Mouse (Mus musculus) T-helper 2 cell (primary cell): Measurements from ENCODE around the gene Kcnj9.

Experiments used
- in situ Hi-C: fragments of 300-600 bp; cut with MboI, MseI; formaldehyde crosslinking; loops from one replicate; pipeline ENCODE4 v1.15.1; 2025; ENCODE audit warnings: high pct_unique_total_duplicates

Gene Kcnj9

DNA sequence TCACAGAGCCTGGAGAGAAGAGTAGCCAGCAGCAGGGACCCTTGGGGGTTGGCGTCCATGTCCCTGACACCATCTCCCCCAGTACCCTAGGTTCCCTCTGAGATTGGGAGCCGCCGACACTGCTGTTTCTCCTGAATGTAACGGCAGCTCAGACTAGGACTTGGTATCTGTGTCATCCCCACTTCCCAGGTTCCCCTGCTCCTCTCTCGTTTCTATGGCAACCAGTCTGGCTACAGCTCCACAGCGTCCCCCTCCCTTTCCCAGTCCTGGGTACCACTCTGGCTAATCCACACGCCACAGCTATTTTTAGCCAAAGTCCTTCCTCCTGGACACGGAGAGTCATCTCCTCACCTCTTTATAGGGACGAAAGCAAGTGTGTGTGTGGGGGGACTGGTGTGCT is at the start of gene Kcnj9:
Gene Kcnj9 (minus strand): TSS at position 188 of the 400 bp plus-strand sequence.
- in situ Hi-C loops, result no loop called here

DNA sequence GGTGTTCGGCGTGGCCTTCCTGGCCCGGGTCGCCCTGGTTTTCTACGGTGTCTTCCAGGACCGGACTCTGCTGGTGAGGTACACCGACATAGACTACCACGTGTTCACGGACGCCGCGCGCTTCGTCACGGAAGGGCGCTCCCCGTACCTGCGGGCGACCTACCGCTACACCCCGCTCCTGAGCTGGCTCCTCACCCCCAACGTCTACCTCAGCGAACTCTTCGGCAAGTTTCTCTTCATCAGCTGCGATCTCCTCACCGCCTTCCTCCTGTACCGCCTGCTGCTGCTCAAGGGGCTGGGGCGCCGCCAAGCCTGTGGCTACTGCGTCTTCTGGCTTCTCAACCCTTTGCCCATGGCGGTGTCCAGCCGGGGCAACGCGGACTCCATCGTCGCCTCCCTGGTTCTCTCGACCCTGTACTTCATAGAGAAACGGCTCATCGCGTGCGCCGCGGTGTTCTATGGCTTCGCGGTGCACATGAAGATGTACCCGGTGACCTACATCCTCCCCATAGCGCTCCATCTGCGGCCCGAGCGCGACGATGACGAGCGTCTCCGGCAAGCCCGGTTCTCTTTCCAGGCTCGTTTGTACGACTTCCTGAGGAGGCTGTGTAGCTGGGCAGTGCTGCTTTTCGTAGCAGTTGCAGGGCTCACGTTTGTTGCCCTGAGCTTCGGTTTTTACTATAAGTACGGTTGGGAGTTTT is 47.8 kb upstream of the Kcnj9 start:
- in situ Hi-C loops, result no loop called here

DNA sequence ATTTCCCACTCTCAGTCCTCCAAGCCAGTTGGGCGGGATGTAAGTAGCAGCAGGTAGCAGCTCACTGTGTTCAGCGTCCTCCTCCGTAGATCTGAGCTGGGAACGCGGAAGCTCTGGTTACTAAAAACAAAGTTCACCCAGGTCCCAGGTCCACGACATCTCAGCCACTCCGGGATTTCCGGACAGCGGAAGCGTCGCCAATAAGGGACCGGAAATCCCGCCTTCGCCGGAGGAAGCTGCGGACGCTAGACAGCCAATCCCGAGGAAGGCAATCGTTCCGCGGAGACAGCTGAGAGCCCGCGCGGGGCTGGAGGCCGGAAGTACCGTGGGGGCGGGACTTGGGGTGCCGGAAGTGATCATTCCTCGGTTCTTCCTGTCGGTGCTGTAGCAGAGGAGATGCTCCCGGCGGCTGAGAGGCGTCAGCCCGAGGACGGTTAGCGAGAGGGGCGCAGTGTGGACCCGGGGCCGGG is 47.1 kb upstream of the Kcnj9 start, which contains the start of gene Pigm:
Gene Pigm (plus strand): TSS at position 349 of the 470 bp plus-strand sequence.
- in situ Hi-C loops, result no loop called here

DNA sequence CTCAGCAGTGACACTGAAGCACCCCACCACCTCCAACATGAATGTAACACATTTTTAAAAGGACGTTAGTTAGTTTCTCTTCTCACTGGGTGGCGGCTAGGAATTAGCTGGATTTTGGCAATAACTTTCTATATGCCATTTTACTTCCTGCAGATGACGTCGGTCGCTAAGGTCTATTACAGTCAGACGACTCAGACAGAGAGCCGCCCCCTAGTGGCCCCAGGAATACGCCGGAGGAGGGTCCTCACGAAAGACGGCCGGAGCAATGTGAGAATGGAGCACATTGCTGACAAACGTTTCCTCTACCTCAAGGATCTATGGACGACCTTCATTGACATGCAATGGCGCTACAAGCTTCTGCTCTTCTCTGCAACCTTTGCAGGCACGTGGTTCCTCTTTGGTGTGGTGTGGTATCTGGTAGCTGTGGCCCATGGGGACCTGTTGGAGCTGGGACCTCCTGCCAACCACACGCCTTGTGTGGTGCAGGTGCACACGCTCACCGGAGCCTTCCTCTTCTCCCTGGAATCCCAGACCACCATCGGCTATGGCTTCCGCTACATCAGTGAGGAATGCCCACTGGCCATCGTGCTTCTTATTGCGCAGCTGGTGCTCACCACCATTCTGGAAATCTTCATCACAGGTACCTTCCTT is 39.8 kb upstream of the Kcnj9 start:
- in situ Hi-C loops, result loop anchor here (5.0 kb wide), 1 partner anchor 37 kb away; no protein-coding TSS in a partner anchor

DNA sequence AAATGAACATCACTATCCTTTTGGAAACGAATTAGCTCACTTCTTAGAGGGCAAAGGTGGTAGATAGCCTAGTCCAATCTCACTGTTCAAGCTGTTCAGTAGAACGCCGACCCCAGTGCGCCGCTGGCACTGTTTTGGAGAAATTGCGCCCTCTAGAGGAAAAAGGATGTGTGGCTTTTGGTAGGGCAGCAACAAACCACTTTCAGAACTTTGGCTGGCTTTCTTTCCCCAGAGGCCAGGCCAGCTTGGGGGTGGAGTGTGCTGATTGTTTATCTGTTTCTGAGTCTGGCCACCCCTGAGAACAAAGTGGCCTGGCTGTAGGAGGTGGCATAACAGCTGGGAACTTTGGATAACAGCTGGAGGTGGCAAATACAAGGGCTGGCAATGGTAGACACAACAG is 35.6 kb upstream of the Kcnj9 start:
- in situ Hi-C loops, result loop anchor here (5.0 kb wide), 1 partner anchor 32 kb away; no protein-coding TSS in a partner anchor

DNA sequence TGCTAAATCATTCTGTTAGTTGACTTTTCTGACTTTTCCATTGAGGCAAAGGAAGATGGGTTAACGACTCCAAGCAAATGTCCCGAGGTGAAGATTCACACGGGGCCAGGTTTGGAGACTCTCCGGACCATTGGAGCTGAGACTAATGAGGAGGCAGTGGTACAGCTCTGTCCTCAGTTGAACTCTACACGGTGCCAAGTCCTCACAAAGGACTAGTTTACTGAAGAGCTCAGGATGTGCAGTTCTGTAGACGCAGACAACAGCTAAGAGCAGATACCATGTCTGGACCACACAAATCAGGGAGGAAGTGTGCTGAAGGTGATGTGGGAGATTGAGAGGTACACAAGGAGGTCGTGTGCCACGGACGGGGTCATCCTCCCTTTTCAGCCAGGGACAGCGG is 29.2 kb upstream of the Kcnj9 start:
- in situ Hi-C loops, result no loop called here

DNA sequence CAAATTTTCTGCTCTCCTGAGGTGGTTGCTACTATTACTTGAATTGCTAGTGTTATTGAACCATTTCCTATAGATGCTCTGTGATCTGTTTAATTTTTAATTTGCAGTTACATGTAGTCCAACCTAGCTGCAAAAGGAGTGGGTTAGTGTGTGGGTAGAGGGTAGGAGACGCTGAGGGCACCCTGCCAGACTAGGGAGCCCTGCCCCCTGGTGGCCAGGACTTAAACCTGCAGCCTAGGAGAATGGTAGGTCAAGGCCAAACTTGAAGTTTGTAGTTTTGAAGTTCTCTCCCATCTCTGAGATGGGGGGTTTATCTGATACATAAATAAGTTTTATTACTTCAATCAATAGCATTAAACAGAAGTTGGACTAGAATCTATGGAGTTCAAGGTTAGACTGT is 28.4 kb upstream of the Kcnj9 start:
- in situ Hi-C loops, result no loop called here

DNA sequence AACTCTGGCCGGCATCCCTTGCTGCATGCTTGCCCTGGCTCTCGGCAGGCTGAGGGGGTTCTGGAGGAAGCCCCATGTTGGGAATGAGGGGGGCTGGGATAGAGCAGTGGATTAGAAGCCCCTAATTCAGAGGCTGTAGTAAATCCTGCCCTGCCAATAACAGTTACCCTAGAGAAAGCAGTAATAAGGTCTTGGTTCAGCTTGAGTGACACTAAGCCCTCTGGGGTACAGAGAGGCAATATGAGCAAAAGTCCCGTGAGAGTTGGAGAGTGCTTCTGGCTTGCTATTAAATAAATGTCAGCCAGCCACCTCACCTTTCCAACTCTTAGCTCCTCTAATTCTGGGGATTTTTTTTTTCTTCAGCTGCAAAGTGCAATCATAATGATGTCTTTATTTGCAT is 26.2 kb upstream of the Kcnj9 start:
- in situ Hi-C loops, result no loop called here

DNA sequence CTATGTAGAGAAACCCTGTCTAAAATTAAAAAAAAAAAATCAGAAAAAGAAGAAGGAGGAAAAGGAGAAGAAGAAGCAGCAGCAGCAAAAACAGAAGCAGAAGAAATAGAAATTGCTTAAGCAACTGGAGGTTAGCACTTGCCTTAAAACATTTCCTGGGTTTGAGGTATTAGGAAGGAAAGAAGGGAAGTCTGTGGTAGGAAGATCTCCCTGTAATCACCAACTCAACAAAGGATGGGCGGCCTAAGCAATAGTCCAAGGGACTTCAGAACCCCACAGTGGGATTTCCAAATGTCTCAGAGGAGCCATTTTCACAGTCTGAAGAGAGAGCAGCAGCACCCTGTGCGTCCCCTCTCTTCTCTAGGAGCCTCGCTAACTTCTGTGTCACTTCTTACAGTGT is 23.3 kb upstream of the Kcnj9 start:
- in situ Hi-C loops, result no loop called here

DNA sequence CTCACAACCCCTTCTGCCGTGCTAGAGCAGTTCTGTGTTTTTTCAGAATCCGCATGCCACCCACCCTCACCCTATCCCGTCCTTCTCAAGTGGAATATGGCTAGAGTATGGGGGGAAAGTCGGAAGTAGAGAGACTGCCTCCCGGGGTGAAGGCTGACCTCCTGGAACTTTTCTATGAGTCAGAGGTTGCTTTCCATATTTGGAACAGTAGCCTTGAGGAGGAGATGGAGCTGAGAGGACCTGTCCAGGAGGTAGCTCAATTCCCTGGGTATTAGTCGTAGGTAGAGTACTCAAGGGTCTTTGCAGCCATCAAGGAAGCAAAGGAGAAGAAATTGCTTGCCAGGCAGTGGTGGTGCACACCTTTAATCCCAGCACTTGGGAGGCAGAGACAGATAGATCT is 22.9 kb upstream of the Kcnj9 start:
- in situ Hi-C loops, result no loop called here

DNA sequence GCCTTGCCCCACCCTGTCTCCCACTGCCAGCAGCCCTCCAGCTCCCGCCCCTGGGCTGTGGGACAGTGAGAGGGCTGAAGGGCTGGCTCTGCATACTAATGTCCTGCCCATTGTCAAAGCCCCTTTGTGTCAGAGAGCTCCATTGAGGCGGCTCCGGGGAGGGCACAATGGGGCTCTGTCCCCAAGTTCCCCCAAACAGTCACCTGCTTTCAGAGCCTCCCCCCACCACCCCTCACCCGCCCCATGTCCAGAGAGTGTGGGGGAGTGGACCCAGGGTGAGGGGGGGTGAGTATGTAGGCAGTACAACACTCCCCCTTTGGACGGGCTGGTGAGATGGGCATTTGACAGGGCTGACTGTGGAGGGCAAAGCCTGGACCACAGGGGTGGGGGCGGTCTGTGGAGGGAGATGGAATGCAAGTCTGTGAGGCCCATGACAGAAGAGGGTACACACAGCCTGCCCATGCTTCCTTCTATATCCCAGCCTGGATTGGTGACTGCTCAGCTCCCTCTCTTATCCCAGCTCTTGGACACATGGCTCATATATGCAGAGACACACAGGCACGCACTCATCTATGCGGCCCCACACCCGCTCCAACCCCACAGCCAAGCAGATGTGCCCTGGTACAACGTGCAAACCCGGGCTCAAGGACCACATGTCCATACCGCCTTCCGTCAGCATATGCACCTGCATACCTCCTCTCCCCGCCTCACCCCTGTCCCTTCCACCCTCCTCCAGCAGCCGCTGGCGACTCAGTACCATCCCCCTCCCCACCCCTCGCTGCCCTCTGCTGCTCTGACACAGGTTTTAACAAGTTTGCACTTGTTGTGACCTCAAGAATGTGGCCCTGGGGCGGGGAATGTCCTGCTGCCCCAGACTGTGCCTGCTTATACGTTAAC is 21.0 kb upstream of the Kcnj9 start:
- in situ Hi-C loops, result no loop called here

DNA sequence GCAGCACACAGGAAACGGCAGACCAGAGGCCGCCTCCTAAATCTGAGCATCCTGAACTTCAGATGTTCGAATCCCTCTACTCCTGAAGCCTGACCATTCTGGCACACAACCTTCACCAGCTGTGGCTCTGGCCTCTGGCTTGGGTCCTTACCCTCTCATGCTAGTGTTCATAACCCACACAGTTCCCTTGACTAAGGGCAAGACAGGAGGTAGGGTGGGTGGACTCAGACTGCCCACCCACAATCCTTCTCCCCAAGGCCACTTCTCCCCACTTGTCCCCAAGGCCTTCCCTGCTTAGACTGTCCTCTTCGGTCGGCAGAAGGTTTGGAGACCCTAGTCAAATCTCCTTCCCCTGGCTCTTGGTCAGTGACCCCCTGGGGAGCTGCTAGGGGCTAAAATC is 20.4 kb upstream of the Kcnj9 start:
- in situ Hi-C loops, result no loop called here

DNA sequence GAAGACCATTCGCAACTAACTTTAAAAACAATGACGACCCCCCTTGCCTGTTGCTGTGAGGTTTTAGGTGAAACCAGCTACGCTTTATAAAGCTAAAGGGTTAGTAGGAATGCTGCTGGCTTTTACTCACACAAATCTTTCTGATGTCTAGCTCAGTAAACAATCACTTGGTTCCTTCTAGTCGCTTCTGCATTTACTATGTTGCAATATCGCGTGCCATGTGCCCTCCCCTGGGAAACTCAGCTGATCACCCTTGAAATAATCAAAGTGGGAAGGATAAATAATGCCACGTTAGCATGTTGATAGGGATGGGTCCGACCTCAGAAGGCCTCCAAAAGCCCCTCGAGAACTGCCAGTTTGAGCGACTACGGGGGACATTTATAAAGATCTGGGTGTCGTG is 18.3 kb upstream of the Kcnj9 start:
- in situ Hi-C loops, result no loop called here

DNA sequence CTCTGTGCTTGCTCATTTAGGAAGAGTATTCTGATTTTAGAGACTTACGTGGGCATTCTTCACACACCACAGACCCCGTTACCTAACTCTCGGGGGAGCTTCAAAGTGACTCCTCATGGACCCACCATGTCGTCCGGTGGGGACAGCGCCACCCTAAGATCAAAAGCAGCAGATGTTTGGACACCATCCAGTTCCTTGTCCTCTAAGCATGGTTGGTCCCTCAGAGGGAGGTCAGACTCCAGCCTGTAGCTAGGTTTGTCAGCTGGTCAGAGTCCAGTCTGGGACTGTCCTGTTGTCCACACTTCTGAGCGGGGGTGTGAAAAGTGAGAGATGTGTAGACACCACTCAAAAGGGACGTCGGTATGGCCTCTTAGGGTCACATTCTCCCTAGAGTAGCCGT is 17.6 kb upstream of the Kcnj9 start:
- in situ Hi-C loops, result no loop called here

DNA sequence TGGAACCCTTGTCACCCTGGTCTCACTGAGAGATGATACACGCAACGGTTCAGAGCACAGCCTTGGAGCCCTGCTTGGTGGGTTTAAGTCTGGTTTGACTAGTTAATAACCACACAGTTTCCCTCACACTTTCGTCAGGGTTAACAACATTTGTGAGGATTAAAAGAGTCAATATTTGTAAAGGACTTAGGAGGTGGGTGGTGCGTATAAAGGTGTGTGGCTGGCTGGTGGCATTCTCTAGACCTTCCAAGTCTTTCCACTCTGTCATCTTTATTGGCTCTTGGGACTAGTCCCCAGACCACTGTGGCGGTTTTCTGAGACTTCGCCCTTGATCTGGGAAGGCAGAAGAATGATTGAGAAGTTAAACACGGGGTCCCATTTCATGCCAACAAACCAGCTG is 15.7 kb upstream of the Kcnj9 start:
- in situ Hi-C loops, result no loop called here

DNA sequence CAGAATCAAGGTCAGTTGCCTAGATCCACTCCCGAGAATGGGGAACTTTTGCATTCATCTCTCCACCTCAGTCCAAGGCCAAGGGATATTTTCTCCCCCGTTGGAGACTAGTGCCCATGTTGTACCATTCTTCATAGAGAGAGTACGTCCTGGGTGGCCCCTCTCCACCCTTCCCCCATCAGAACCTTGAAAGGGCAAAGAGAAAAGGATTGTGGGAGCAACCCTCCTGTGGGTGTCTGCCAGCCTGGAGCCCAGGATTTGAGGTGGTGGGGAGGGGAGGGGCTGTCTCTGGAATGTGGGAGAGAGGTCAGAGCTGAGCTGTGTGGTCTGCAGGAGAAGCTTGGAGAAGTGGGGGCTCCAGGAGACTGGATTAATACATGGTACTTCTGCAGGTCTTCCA is 14.8 kb upstream of the Kcnj9 start:
- in situ Hi-C loops, result no loop called here

DNA sequence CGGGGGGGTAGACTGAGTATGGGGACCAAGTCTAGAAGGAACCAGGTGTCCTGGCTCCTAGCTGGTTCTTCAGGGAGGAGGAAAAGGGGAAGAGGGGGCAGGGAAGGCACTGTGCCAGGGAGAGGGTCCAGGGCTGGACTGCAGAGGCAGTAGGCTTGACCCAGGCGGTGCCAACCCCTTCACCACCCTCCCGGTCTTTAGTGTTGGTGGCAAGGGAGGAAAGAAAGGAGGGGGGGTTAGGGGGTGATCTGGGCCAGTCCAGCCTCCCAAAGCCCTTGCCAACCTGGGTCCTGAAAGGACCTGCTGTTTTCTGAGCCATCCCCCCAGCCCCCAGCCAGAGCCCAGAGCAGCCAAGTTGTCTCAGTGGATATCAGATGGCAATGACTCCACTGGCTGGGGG is 13.6 kb upstream of the Kcnj9 start:
- in situ Hi-C loops, result no loop called here

DNA sequence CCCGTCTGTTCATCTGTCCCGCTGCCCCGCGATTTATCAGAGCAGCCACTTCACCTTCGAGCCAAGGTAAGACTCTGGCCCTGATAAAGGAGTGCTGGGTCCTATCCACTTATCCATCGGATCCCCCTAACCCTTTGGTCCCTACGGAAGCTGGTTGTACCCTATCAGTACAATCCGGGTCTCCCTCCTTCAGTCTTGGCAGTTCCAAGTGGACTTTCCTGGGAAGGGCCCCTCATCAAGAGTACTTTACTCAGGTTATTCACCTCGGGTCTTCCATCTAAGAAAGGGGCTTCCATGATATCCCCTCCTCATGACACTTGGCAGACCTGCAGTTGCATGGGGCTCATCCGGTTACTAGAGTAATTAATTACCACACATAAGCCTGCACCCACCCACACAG is 12.3 kb upstream of the Kcnj9 start:
- in situ Hi-C loops, result no loop called here

DNA sequence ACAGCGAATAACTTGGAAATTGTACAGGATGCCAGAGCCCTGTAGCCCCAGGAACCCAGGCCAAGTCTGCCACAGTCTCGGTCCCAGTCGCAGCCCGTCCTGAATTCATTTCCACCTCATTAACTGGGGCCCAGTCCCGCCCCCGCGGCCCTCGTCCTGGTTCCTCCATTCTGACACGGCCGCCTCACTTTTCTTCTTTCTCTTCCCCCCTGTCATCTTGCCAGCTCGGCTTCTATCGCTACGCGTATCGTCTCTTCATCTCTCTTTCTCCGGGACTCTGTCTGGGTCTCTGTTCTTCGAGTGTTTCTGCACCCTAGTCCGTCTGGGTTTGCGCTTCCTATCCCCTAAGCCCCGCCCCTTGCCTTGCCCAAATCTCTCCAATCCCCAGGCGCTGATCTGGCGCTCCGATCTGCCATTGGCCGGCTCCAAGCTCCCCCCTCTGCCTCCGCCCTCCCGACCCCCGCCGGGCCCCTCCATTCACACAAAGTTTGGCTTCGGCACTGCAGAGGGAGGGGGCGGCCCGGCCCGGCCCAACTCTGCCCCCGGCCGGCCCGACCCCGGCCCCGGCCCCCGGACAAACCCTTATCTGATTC is 11.7 kb upstream of the Kcnj9 start, which contains the start of gene Kcnj10:
Gene Kcnj10 (plus strand): TSS at position 482 of the 593 bp plus-strand sequence.
- in situ Hi-C loops, result no loop called here

DNA sequence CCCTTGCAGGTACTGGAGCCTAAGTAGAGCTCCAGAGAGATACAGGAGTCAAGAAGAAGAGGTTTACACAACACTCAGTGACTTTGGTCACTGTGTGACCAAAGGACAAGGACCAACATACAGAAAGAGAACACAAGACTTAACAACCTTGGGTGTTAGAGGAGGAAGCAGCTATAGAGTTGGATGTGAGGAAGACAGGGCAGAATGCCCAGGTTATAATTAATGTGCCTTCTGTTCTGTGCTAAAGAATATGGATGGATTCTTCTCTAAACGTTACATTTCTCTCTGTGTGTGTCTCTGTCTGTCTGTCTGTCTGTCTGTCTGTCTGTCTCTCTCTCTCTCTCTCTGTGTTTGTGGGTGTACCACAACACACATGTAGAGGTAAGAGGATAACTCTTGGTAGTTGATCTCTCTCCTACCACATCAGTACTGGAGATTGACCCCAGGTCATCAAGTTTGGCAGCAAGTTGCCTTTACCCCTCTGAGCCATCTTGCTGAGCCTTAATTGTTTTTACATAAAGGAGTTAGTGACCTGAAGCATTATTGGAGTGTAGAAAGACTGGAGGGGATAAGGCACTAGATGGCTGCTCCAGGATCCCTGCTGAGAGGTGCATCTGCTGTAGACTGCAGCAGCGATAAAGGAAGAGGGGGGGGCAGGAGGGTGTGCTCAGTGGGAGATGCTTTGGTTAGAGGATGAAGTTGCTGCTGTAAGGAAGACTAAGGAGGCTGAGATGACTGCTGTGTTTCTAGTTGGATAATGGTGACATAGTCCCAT is 8.5 kb upstream of the Kcnj9 start:
- in situ Hi-C loops, result no loop called here

DNA sequence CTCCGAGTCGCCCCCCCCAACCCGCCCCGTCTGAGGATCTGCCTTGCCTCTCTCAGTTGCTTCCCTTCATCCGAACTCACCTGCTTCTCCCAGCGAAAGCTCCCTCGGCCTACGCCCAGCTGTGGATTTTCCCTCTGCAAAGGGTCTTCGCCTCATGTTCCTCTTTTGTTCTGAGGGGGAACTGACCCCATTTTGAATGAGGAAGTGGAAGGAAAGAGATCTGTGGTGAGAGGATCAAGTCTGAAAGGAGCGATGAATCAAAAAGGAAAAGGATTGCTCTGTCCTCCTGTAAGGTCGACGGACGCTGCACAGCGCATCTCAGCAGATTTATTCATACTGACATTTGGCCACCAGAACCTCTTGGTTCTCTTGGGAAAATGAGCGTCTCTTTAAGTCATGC is 6.7 kb upstream of the Kcnj9 start:
- in situ Hi-C loops, result no loop called here
